Mouse (Mus musculus) kidney, postnatal 0 days (tissue): ENCODE data around the gene Zswim8. TPM values are rescaled to one million over a fixed set of nuclear protein-coding genes. Genes with fewer than 3 reads are reported as not detected.
A peak's percentile ranks its signal among the peaks of the same experiment; 100 is the strongest.

ENCODE experiments used
- ATAC-seq: fragments of 200-750 bp; cut with Nextera tagmentation; replicated peaks from 2 replicates; pipeline ENCODE4 v1.8.0; 2017; ENCODE audit warnings: low read depth, moderate number of reproducible peaks, moderate TSS enrichment, moderate library complexity; ENCODE audit not compliant: low FRiP score
- DNase-seq: peaks from one replicate; pipeline ENCODE4 v3.0.0-alpha.2; 2016; ENCODE audit warnings: low spot score
- H3K27ac ChIP-seq: fragments of 300-500 bp; sonication (generic); 2 replicates; pipeline ENCODE4 v1.5.1; 2014; ENCODE audit warnings: mild to moderate bottlenecking
- H3K27me3 ChIP-seq: fragments of 300-500 bp; sonication (generic); 2 replicates; pipeline ENCODE4 v1.6.1; 2014; ENCODE audit warnings: low read length, mixed read lengths; ENCODE audit not compliant: insufficient read depth
- H3K36me3 ChIP-seq: fragments of 300-500 bp; sonication (generic); 2 replicates; pipeline ENCODE4 v1.6.1; 2014; ENCODE audit warnings: low read length, mixed read lengths; ENCODE audit not compliant: insufficient read depth
- H3K4me1 ChIP-seq: fragments of 300-500 bp; sonication (generic); replicated peaks from 2 replicates; pipeline ENCODE4 v1.6.1; 2014; ENCODE audit warnings: antibody characterized with exemption, low read length, mixed read lengths; ENCODE audit not compliant: insufficient read depth
- H3K4me2 ChIP-seq: fragments of 300-500 bp; sonication (generic); 2 replicates; pipeline ENCODE4 v1.6.1; 2014; ENCODE audit warnings: mild to moderate bottlenecking, low read length, moderate library complexity, mixed read lengths
- H3K4me3 ChIP-seq: fragments of 300-500 bp; sonication (generic); replicated peaks from 2 replicates; pipeline ENCODE4 v1.5.1; 2014; ENCODE audit warnings: low read depth, low read length
- H3K9ac ChIP-seq: fragments of 300-500 bp; sonication (generic); 2 replicates; pipeline ENCODE4 v1.6.1; 2014; ENCODE audit warnings: low read depth, low read length
- H3K9me3 ChIP-seq: fragments of 300-500 bp; sonication (generic); replicated peaks from 2 replicates; pipeline ENCODE4 v1.6.1; 2016; ENCODE audit warnings: low read length, inconsistent platforms, mixed read lengths
- CTCF ChIP-seq: IDR thresholded peaks from 2 replicates; pipeline ENCODE4 v1.5.1; 2016; ENCODE audit warnings: antibody characterized with exemption, low read depth, mild to moderate bottlenecking, moderate library complexity
- WGBS: fragments of 180-500 bp; shearing (Covaris S2); extraction: QIAGEN DNeasy Blood & Tissue Kit; methylation state at CpG from one replicate; pipeline ENCODE4 v1.1.7; 2014; 5-methylcytosine and 5-hydroxymethylcytosine counted together
- polyA plus RNA-seq: library from polyadenylated mRNA; unstranded; fragments of >200 nt; fragmentation: Nextera tagmentation; extraction: Ambion mirVana; gene quantifications from 2 replicates; pipeline ENCODE4 v1.2.1, GENCODE M21; 2015

Gene Zswim8
- polyA plus RNA-seq, 1 experiment from 2014 or later, result 20.2 TPM

- Histone ChIP-seq H3K4me2 (peak overlapping the region; percentile 85), H3K9me3 (no peaks in the 10 kb centered on the region), H3K9ac (peak overlapping the region; percentile 92), H3K27ac (peak overlapping the region; percentile 99), H3K4me3 (peak overlapping the region; percentile 92), H3K36me3 (peaks cover 32% of the 10 kb centered on the region), H3K27me3 (no peaks in the 10 kb centered on the region), H3K4me1 (peaks cover 24% of the 10 kb centered on the region; the same call in 1 of the 2 replicates)
- no peak for DNase-seq
- WGBS, result 7% methylated on average over 27 of the region's 27 CpGs
- TF ChIP-seq CTCF, result no peak
- ATAC-seq, result no peak
These were observed 11.4 kb upstream of the Zswim8 start for GRCm38 (mm10) chr14:20695761-20696520.

GRCm38 (mm10) chr14:20696986-20697385 lies 10.4 kb upstream of the Zswim8 start:
- H3K4me2 ChIP-seq, result peak overlapping the region; percentile 85
- DNase-seq (peak; percentile 87), ATAC-seq (no peak)
- peak; percentile 72 for TF ChIP-seq CTCF
- H3K9ac ChIP-seq, result no peak overlapping the region
- H3K27me3 ChIP-seq, result no peaks in the 10 kb centered on the region
- WGBS, result 4% methylated on average over 1 of the region's 1 CpGs
- H3K9me3 ChIP-seq, result no peaks in the 10 kb centered on the region
- H3K27ac ChIP-seq, result no peak overlapping the region
- H3K36me3 ChIP-seq, result peaks cover 22% of the 10 kb centered on the region
- peak overlapping the region; percentile 92; the same call in 1 of the 2 replicates for H3K4me3 ChIP-seq
- H3K4me1 ChIP-seq, result peaks cover 29% of the 10 kb centered on the region

GRCm38 (mm10) chr14:20698515-20698914 lies 8.8 kb upstream of the Zswim8 start:
- Histone ChIP-seq H3K27me3 (no peaks in the 10 kb centered on the region), H3K4me1 (peaks cover 30% of the 10 kb centered on the region), H3K9ac (no peak overlapping the region), H3K4me3 (no peak overlapping the region), H3K4me2 (no peak overlapping the region), H3K27ac (no peak overlapping the region), H3K36me3 (peaks cover 9% of the 10 kb centered on the region; the same call in 1 of the 2 replicates), H3K9me3 (no peaks in the 10 kb centered on the region)
- ATAC-seq (no peak), DNase-seq (no peak)
- 75% methylated on average over 2 of the region's 2 CpGs for WGBS
- no peak for TF ChIP-seq CTCF

- H3K4me1 ChIP-seq, result peaks cover 25% of the 10 kb centered on the region
- WGBS, result 81% methylated on average over 3 of the region's 3 CpGs
- no peak overlapping the region for H3K4me2 ChIP-seq
- TF ChIP-seq CTCF, result no peak
- no peaks in the 10 kb centered on the region for H3K9me3 ChIP-seq
- no peak overlapping the region for H3K27ac ChIP-seq
- no peak overlapping the region for H3K4me3 ChIP-seq
- no peak for DNase-seq
- H3K27me3 ChIP-seq, result no peaks in the 10 kb centered on the region
- no peak for ATAC-seq
- no peak overlapping the region for H3K9ac ChIP-seq
- 0 out of 2 replicates have a peak, but pooled peaks cover 4% of the 10 kb centered on the region for H3K36me3 ChIP-seq
These were observed 7.0 kb upstream of the Zswim8 start for GRCm38 (mm10) chr14:20700362-20700761.

- peaks cover 17% of the 10 kb centered on the region for H3K4me1 ChIP-seq
- ATAC-seq, result no peak
- DNase-seq, result no peak
These were observed 5.8 kb upstream of the Zswim8 start for GRCm38 (mm10) chr14:20701554-20701953.

GRCm38 (mm10) chr14:20702096-20702740 lies 5.1 kb upstream of the Zswim8 start:
- Histone ChIP-seq H3K9ac (peak overlapping the region; percentile 80), H3K27ac (peak overlapping the region; percentile 90), H3K4me2 (peak overlapping the region; percentile 69), H3K4me3 (peak overlapping the region; percentile 80), H3K36me3 (0 out of 2 replicates have a peak, but pooled peaks cover 4% of the 10 kb centered on the region), H3K4me1 (peaks cover 13% of the 10 kb centered on the region), H3K9me3 (no peaks in the 10 kb centered on the region), H3K27me3 (no peaks in the 10 kb centered on the region)
- ATAC-seq (peak; percentile 33; the same call in 1 of the 2 replicates), DNase-seq (peak; percentile 18)
- WGBS, result 6% methylated on average over 15 of the region's 15 CpGs
- TF ChIP-seq CTCF, result no peak

More at GRCm38 (mm10) chr14:20701554-20701953, 5.8 kb upstream of the Zswim8 start:
- 0 out of 2 replicates have a peak, but pooled peaks cover 4% of the 10 kb centered on the region for H3K36me3 ChIP-seq
- no peaks in the 10 kb centered on the region for H3K9me3 ChIP-seq
- WGBS, result 71% methylated on average over 8 of the region's 8 CpGs
- peak overlapping the region; percentile 69 for H3K4me2 ChIP-seq
- no peak overlapping the region for H3K27ac ChIP-seq
- TF ChIP-seq CTCF, result no peak
- H3K4me3 ChIP-seq, result peak overlapping the region; percentile 80; the same call in 1 of the 2 replicates
- H3K9ac ChIP-seq, result peak overlapping the region; percentile 19; the same call in 1 of the 2 replicates
- H3K27me3 ChIP-seq, result no peaks in the 10 kb centered on the region
